Mouse (Mus musculus): ENCODE results near the gene Tgfbr2. TPM values are rescaled to one million over a fixed set of nuclear protein-coding genes. Genes with fewer than 3 reads are reported as not detected.
"Not testable (repeated sequence)": the region's sequence is repeated elsewhere in the genome, so short reads cannot be mapped to it uniquely, and the experiment has no call there.

Tgfbr2 gene
- polyA plus RNA-seq, 1 experiment from 2014 or later, result 31.2 TPM

DNA sequence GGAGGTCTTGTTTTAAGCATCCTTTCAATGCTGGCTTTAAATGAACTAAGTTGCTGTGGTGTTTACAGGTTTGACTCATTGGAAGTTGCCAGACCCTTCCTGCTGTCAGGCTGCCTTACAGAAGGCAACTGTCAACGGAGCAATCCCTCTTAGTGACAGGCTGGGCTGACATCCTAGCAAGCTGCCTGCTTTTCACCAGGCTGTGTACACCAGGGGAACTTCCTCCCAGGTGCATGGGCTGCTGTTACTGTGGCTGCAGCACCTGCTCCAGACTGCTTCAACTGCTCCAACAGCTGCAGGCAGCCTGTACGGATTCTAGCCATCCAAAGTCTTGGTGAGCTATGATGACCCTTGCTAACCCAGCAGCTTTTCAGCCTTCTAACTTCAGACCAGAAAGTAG, 98.2 kb downstream of the Tgfbr2 start:
- H3K4me1 ChIP-seq (replicated peaks; ENCODE audit: insufficient read depth, low read length), result no peaks in the 10 kb centered on the region
- no peaks in the 10 kb centered on the region for H3K36me3 ChIP-seq (ENCODE audit: insufficient read depth, low read length)
- no peak for TF ChIP-seq CTCF (IDR thresholded peaks at IDR 0.05; ENCODE audit: low read depth)
- H3K27ac ChIP-seq, result no peak overlapping the region
- 64% methylated on average over 2 of the region's 2 CpGs for WGBS
- no peaks in the 10 kb centered on the region for H3K27me3 ChIP-seq (ENCODE audit: insufficient read depth, low read length)
- no peak overlapping the region for H3K4me2 ChIP-seq (ENCODE audit: low read length)
- no peak overlapping the region for H3K9ac ChIP-seq (ENCODE audit: low read depth, low read length)
- no peaks in the 10 kb centered on the region for H3K9me3 ChIP-seq (replicated peaks; ENCODE audit: low read length)
- no peak for ATAC-seq (replicated peaks; ENCODE audit: low FRiP score, low read depth)
- DNase-seq (ENCODE audit: low spot score), result no peak
- no peak overlapping the region for H3K4me3 ChIP-seq (replicated peaks; ENCODE audit: low read depth, low read length)

DNA sequence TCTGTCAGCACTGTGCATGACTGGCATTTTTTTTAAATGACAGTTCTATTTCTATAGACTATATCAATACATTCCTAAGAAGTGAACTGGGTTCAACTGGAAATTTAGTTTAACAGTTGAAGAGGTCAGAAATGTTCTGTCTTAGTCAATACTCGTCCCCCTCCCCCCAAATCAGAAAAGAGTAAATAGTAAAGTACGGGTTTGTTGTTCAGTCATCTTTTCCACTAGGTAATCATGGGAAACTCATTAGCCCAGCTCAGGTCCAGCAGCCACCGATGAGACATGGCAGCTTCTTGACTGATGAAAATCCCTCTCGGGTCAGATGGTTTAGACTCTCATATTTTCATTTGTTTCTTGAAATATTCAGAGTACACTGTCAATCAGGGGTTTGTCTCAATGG, 99.0 kb downstream of the Tgfbr2 start:
- TF ChIP-seq CTCF (IDR thresholded peaks at IDR 0.05; ENCODE audit: low read depth), result no peak
- Histone ChIP-seq H3K4me3 (replicated peaks; ENCODE audit: low read depth, low read length) (no peak overlapping the region), H3K9me3 (replicated peaks; ENCODE audit: low read length) (no peaks in the 10 kb centered on the region), H3K36me3 (ENCODE audit: insufficient read depth, low read length) (no peaks in the 10 kb centered on the region), H3K4me1 (replicated peaks; ENCODE audit: insufficient read depth, low read length) (no peaks in the 10 kb centered on the region), H3K27ac (no peak overlapping the region), H3K27me3 (ENCODE audit: insufficient read depth, low read length) (no peaks in the 10 kb centered on the region), H3K4me2 (ENCODE audit: low read length) (no peak overlapping the region), H3K9ac (ENCODE audit: low read depth, low read length) (no peak overlapping the region)
- ATAC-seq (replicated peaks; ENCODE audit: low FRiP score, low read depth) (no peak), DNase-seq (ENCODE audit: low spot score) (no peak)
- WGBS, result 79% methylated on average over 4 of the region's 4 CpGs

DNA sequence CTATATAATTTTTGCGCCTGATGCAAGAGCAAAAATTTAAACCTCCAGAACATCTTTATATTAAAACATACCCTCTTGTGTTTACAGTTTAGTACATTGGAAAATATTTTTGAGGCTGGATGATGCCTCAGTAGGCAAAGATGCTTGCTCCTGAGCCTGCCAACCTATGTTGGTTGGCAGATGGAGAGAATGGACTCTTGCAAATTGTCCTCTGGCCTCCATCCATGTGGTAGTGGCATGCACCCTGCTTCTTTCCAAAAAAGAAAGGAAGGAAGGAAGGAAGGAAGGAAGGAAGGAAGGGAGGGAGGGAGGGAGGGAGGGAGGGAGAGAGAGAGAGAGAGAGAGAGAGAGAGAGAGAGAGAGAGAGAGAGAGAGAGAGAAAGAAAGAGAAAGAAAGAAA, 103.6 kb downstream of the Tgfbr2 start:
- H3K4me3 ChIP-seq (replicated peaks; ENCODE audit: low read depth, low read length); H3K27me3 ChIP-seq (ENCODE audit: insufficient read depth, low read length); H3K9me3 ChIP-seq (replicated peaks; ENCODE audit: low read length); DNase-seq (ENCODE audit: low spot score); ATAC-seq (replicated peaks; ENCODE audit: low FRiP score, low read depth); H3K36me3 ChIP-seq (ENCODE audit: insufficient read depth, low read length); H3K4me2 ChIP-seq (ENCODE audit: low read length); H3K4me1 ChIP-seq (replicated peaks; ENCODE audit: insufficient read depth, low read length); H3K9ac ChIP-seq (ENCODE audit: low read depth, low read length); H3K27ac ChIP-seq: not testable (repeated sequence)
- WGBS, result 97% methylated on average over 1 of the region's 1 CpGs

DNA sequence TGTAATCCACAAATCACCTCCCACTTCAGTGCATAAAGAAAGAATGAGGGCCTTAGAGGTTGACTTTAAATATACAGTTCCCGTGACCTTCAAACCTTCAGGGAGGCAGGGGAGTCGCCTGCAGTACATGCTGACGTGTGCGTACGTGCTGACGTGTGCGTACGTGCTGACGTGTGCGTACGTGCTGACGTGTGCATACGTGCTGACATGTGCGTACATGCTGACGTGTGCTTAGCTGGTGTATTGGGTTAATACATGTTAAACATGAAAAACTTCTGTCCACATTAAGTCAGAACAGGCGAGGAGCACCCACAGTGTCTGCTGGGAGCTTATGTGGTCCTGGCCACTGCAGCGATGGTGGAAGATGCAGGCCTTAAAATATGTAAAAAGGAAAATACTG, 110.4 kb downstream of the Tgfbr2 start:
- Histone ChIP-seq H3K4me2 (ENCODE audit: low read length) (no peak overlapping the region), H3K4me3 (replicated peaks; ENCODE audit: low read depth, low read length) (no peak overlapping the region), H3K36me3 (ENCODE audit: insufficient read depth, low read length) (no peaks in the 10 kb centered on the region), H3K9me3 (replicated peaks; ENCODE audit: low read length) (no peaks in the 10 kb centered on the region), H3K27me3 (ENCODE audit: insufficient read depth, low read length) (no peaks in the 10 kb centered on the region), H3K4me1 (replicated peaks; ENCODE audit: insufficient read depth, low read length) (no peaks in the 10 kb centered on the region), H3K9ac (ENCODE audit: low read depth, low read length) (no peak overlapping the region), H3K27ac (no peak overlapping the region)
- ATAC-seq (replicated peaks; ENCODE audit: low FRiP score, low read depth) (no peak), DNase-seq (ENCODE audit: low spot score) (no peak)
- no peak for TF ChIP-seq CTCF (IDR thresholded peaks at IDR 0.05; ENCODE audit: low read depth)
- 87% methylated on average over 17 of the region's 17 CpGs for WGBS

DNA sequence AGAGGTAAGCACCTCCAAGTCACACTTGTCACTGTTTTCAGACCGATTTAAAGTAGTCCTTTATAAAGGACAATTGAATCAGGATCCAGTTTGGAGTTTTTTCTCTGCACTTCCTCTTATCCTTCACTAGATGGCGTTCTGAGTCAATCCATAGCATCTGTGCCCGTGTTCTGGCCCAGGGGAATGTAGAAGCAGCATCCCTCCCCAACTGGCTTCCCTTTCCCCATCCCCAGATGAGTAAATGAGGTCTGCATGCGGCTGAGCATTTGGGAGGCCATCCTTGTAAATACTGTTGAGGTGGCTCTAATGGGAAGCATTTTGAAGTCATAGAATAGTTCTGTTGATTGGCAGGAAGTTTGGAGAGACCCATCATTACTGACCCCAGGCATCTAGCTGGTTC, 114.5 kb downstream of the Tgfbr2 start:
- ATAC-seq (replicated peaks; ENCODE audit: low FRiP score, low read depth) (no peak), DNase-seq (ENCODE audit: low spot score) (peak; percentile 68)
- H3K4me3 ChIP-seq (replicated peaks; ENCODE audit: low read depth, low read length), result no peak overlapping the region

DNA sequence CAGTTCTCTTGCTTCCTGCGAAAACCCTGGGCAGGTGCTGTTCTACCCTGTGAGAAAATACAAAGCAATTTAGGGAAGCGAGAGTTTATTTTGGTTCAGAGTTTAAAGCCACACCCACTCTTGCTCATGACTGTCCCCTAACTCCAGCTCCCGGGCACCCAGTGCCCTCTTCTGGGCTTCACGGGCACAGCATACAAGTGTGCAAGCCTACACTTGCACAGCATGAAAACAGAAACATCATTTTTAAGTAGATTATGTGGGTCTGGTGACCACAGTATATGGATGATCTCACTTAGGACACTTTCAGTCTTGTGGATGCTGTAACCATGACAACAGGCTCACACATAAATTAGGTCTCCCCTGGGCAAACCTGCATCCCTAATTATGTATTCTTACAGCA, 116.0 kb downstream of the Tgfbr2 start:
- no peaks in the 10 kb centered on the region for H3K27me3 ChIP-seq (ENCODE audit: insufficient read depth, low read length)
- H3K27ac ChIP-seq, result no peak overlapping the region
- 61% methylated on average over 4 of the region's 4 CpGs for WGBS
- no peak overlapping the region for H3K4me2 ChIP-seq (ENCODE audit: low read length)
- TF ChIP-seq CTCF (IDR thresholded peaks at IDR 0.05; ENCODE audit: low read depth), result peak; percentile 57
- H3K9me3 ChIP-seq (replicated peaks; ENCODE audit: low read length), result no peaks in the 10 kb centered on the region
- no peaks in the 10 kb centered on the region for H3K4me1 ChIP-seq (replicated peaks; ENCODE audit: insufficient read depth, low read length)
- no peak for ATAC-seq (replicated peaks; ENCODE audit: low FRiP score, low read depth)
- no peak overlapping the region for H3K9ac ChIP-seq (ENCODE audit: low read depth, low read length)
- H3K36me3 ChIP-seq (ENCODE audit: insufficient read depth, low read length), result no peaks in the 10 kb centered on the region
- no peak overlapping the region for H3K4me3 ChIP-seq (replicated peaks; ENCODE audit: low read depth, low read length)
- DNase-seq (ENCODE audit: low spot score), result peak; percentile 26

More for the DNA sequence above, 114.5 kb downstream of the Tgfbr2 start:
- no peaks in the 10 kb centered on the region for H3K27me3 ChIP-seq (ENCODE audit: insufficient read depth, low read length)
- H3K4me1 ChIP-seq (replicated peaks; ENCODE audit: insufficient read depth, low read length), result no peaks in the 10 kb centered on the region
- no peak overlapping the region for H3K9ac ChIP-seq (ENCODE audit: low read depth, low read length)
- WGBS, result 12% methylated on average over 4 of the region's 4 CpGs
- no peak overlapping the region for H3K4me2 ChIP-seq (ENCODE audit: low read length)
- peak; percentile 76 for TF ChIP-seq CTCF (IDR thresholded peaks at IDR 0.05; ENCODE audit: low read depth)
- H3K36me3 ChIP-seq (ENCODE audit: insufficient read depth, low read length), result no peaks in the 10 kb centered on the region
- H3K9me3 ChIP-seq (replicated peaks; ENCODE audit: low read length), result no peaks in the 10 kb centered on the region
- H3K27ac ChIP-seq, result no peak overlapping the region

DNA sequence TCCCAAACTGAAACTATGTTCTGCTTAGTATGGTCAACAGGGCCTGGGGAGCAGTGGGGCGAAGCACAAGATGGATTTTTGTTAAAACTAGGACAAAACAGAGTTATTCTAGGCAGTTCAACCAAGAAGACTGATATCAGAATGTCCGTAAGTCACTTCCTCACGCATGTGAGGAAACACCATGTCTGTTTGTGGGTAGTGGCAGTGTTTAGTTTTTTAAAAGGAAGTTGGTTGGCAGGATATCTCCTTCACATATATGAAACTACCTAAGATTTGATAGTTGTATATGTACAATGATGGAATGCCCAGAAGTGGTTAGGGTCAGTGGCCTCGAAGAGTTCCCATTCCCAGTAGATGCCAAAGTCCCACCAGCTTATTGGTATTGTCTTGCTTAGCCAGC, 116.7 kb downstream of the Tgfbr2 start:
- Histone ChIP-seq H3K4me1 (replicated peaks; ENCODE audit: insufficient read depth, low read length) (no peaks in the 10 kb centered on the region), H3K9me3 (replicated peaks; ENCODE audit: low read length) (no peaks in the 10 kb centered on the region), H3K27ac (no peak overlapping the region), H3K4me2 (ENCODE audit: low read length) (no peak overlapping the region), H3K27me3 (ENCODE audit: insufficient read depth, low read length) (no peaks in the 10 kb centered on the region), H3K9ac (ENCODE audit: low read depth, low read length) (no peak overlapping the region), H3K36me3 (ENCODE audit: insufficient read depth, low read length) (no peaks in the 10 kb centered on the region), H3K4me3 (replicated peaks; ENCODE audit: low read depth, low read length) (no peak overlapping the region)
- no peak for DNase-seq (ENCODE audit: low spot score)
- WGBS, result 90% methylated on average over 4 of the region's 4 CpGs
- ATAC-seq (replicated peaks; ENCODE audit: low FRiP score, low read depth), result no peak
- no peak for TF ChIP-seq CTCF (IDR thresholded peaks at IDR 0.05; ENCODE audit: low read depth)

Data from kidney, postnatal 0 days (tissue).